Mouse (Mus musculus) MEL (cell line): ENCODE measurements around the gene Dennd4a. TPM values are rescaled to one million over a fixed set of nuclear protein-coding genes. Genes with fewer than 3 reads are reported as not detected.

Experiments
- DNase-seq: peaks from one replicate; pipeline ENCODE4 v3.0.0; 2011; ENCODE audit warnings: low read depth, low spot score
- H3K27ac ChIP-seq: 2 replicates; pipeline ENCODE4 v1.5.1; 2012; ENCODE audit warnings: low read depth, mild to moderate bottlenecking, control low read depth, low read length, moderate library complexity; ENCODE audit not compliant: control insufficient read depth
- H3K27me3 ChIP-seq, 2 experiments: fragments of 150-350 bp in 1 of 2; sonication (generic) in 1 of 2; 2 replicates each; pipeline ENCODE4 v1.6.1; 2012; ENCODE audit warnings: low read length in 2 of 2, mild to moderate bottlenecking in 2 of 2, improper control_type of control experiment in 1 of 2, moderate library complexity in 1 of 2; ENCODE audit not compliant: insufficient read depth in 2 of 2, control insufficient read depth in 1 of 2
- H3K36me3 ChIP-seq, 2 experiments: 2 replicates each; pipeline ENCODE4 v1.6.1; 2012 to 2014; ENCODE audit warnings: low read length in 2 of 2, improper control_type of control experiment in 1 of 2, inconsistent platforms in 1 of 2, mild to moderate bottlenecking in 1 of 2; ENCODE audit not compliant: insufficient read depth in 2 of 2, control insufficient read depth in 1 of 2
- H3K4me1 ChIP-seq, 2 experiments: fragments of 150-350 bp in 1 of 2; sonication (generic) in 1 of 2; 2 replicates each; pipeline ENCODE4 v1.6.1; 2012; ENCODE audit warnings: low read length in 2 of 2, improper control_type of control experiment in 1 of 2, mild to moderate bottlenecking in 1 of 2; ENCODE audit not compliant: insufficient read depth in 2 of 2, control insufficient read depth in 1 of 2
- H3K4me3 ChIP-seq, 2 experiments: fragments of 150-350 bp in 1 of 2; sonication (generic) in 1 of 2; 2 replicates each; pipeline ENCODE4 v1.5.1; 2012; ENCODE audit warnings: low read depth in 2 of 2, low read length in 2 of 2, mild to moderate bottlenecking in 2 of 2, moderate library complexity in 2 of 2, control low read depth in 1 of 2, improper control_type of control experiment in 1 of 2; ENCODE audit not compliant: control insufficient read depth in 1 of 2, insufficient read depth in 1 of 2
- H3K79me2 ChIP-seq: 2 replicates; pipeline ENCODE4 v1.6.1; 2012; ENCODE audit warnings: mild to moderate bottlenecking, low read length, moderate library complexity; ENCODE audit not compliant: control insufficient read depth, poor library complexity, insufficient read depth
- H3K9ac ChIP-seq: 2 replicates; pipeline ENCODE4 v1.6.1; 2012; ENCODE audit warnings: low read depth, mild to moderate bottlenecking, control low read depth, low read length, moderate library complexity; ENCODE audit not compliant: control insufficient read depth, poor library complexity, severe bottlenecking
- H3K9me3 ChIP-seq: fragments of 150-350 bp; sonication (generic); replicated peaks from 2 replicates; pipeline ENCODE4 v1.6.1; 2012; ENCODE audit warnings: mild to moderate bottlenecking, low read length, improper control_type of control experiment, moderate library complexity; ENCODE audit not compliant: insufficient read depth
- CHD1 ChIP-seq: IDR thresholded peaks from 2 replicates; pipeline ENCODE4 v1.6.1; 2012; ENCODE audit warnings: low read depth, mild to moderate bottlenecking, inconsistent platforms, low read length, improper control_type of control experiment
- CHD2 ChIP-seq: IDR thresholded peaks from 2 replicates; pipeline ENCODE4 v1.6.1; 2011; ENCODE audit warnings: low read length, improper control_type of control experiment
- CTCF ChIP-seq, 3 experiments: IDR thresholded peaks in 2 of 3; conservative IDR thresholded peaks in 1 of 3; 2 replicates each; pipeline ENCODE4 v1.5.1; 2011 to 2012; ENCODE audit warnings: low read length in 3 of 3, low read depth in 2 of 3, mild to moderate bottlenecking in 2 of 3, improper control_type of control experiment in 1 of 3, inconsistent platforms in 1 of 3, mixed read lengths in 1 of 3, moderate library complexity in 1 of 3; ENCODE audit not compliant: control insufficient read depth in 1 of 3, insufficient read depth in 1 of 3, poor library complexity in 1 of 3, severe bottlenecking in 1 of 3
- ELF1 ChIP-seq: IDR thresholded peaks from 2 replicates; pipeline ENCODE4 v1.6.1; 2014; ENCODE audit warnings: low read depth, mild to moderate bottlenecking, inconsistent platforms, low read length, improper control_type of control experiment, moderate library complexity
- EP300 ChIP-seq, 2 experiments: IDR thresholded peaks; 2 replicates each; pipeline ENCODE4 v1.6.1; 2011; ENCODE audit warnings: improper control_type of control experiment in 2 of 2, low read length in 2 of 2, low read depth in 1 of 2, mild to moderate bottlenecking in 1 of 2
- ETS1 ChIP-seq: IDR thresholded peaks from 2 replicates; pipeline ENCODE4 v1.6.1; 2012; ENCODE audit warnings: low read depth, mild to moderate bottlenecking, inconsistent platforms, low read length, improper control_type of control experiment, moderate library complexity
- HCFC1 ChIP-seq: IDR thresholded peaks from 2 replicates; pipeline ENCODE4 v1.6.1; 2012; ENCODE audit warnings: low read depth, mild to moderate bottlenecking, inconsistent platforms, low read length, improper control_type of control experiment, moderate library complexity
- KAT2A ChIP-seq: conservative IDR thresholded peaks from 2 replicates; pipeline ENCODE4 v1.6.1; 2012; ENCODE audit warnings: low read depth, low read length, improper control_type of control experiment, inconsistent platforms
- MAFK ChIP-seq: IDR thresholded peaks from 2 replicates; pipeline ENCODE4 v1.6.1; 2011; ENCODE audit warnings: low read depth, mild to moderate bottlenecking, low read length, improper control_type of control experiment, borderline replicate concordance
- MAX ChIP-seq: IDR thresholded peaks from 2 replicates; pipeline ENCODE4 v1.6.1; 2011; ENCODE audit warnings: low read length, improper control_type of control experiment
- MAZ ChIP-seq: IDR thresholded peaks from 2 replicates; pipeline ENCODE4 v1.6.1; 2012; ENCODE audit warnings: low read depth, mild to moderate bottlenecking, inconsistent platforms, low read length, improper control_type of control experiment
- MXI1 ChIP-seq: IDR thresholded peaks from 2 replicates; pipeline ENCODE4 v1.6.1; 2011; ENCODE audit warnings: mild to moderate bottlenecking, low read depth, low read length, improper control_type of control experiment
- NRF1 ChIP-seq: IDR thresholded peaks from 2 replicates; pipeline ENCODE4 v1.6.1; 2014; ENCODE audit warnings: low read depth, mild to moderate bottlenecking, inconsistent platforms, low read length, improper control_type of control experiment, moderate library complexity; ENCODE audit not compliant: poor library complexity, insufficient read depth, severe bottlenecking
- POLR2AphosphoS2 ChIP-seq: IDR thresholded peaks from 2 replicates; pipeline ENCODE4 v1.6.1; 2011; ENCODE audit warnings: low read length, improper control_type of control experiment
- RCOR1 ChIP-seq: IDR thresholded peaks from 2 replicates; pipeline ENCODE4 v1.6.1; 2012; ENCODE audit warnings: low read depth, mild to moderate bottlenecking, inconsistent platforms, low read length, improper control_type of control experiment
- SMC3 ChIP-seq: IDR thresholded peaks from 2 replicates; pipeline ENCODE4 v1.6.1; 2011; ENCODE audit warnings: low read depth, low read length, improper control_type of control experiment
- TBP ChIP-seq: IDR thresholded peaks from 2 replicates; pipeline ENCODE4 v1.8.0; 2011; ENCODE audit warnings: low read depth, low read length, improper control_type of control experiment
- TCF12 ChIP-seq: IDR thresholded peaks from 2 replicates; pipeline ENCODE4 v1.6.1; 2014; ENCODE audit warnings: low read depth, mild to moderate bottlenecking, inconsistent platforms, low read length, improper control_type of control experiment, moderate library complexity
- UBTF ChIP-seq: IDR thresholded peaks from 2 replicates; pipeline ENCODE4 v1.6.1; 2012; ENCODE audit warnings: low read depth, mild to moderate bottlenecking, inconsistent platforms, low read length, improper control_type of control experiment, moderate library complexity, borderline replicate concordance; ENCODE audit not compliant: insufficient read depth
- USF1 ChIP-seq: IDR thresholded peaks from 2 replicates; pipeline ENCODE4 v1.6.1; 2014; ENCODE audit warnings: low read depth, mild to moderate bottlenecking, inconsistent platforms, low read length, improper control_type of control experiment, moderate library complexity
- ZKSCAN1 ChIP-seq: IDR thresholded peaks from 2 replicates; pipeline ENCODE4 v1.6.1; 2012; ENCODE audit warnings: low read depth, mild to moderate bottlenecking, inconsistent platforms, low read length, improper control_type of control experiment, moderate library complexity
- ZMIZ1 ChIP-seq: IDR thresholded peaks from 2 replicates; pipeline ENCODE4 v1.6.1; 2012; ENCODE audit warnings: low read depth, mild to moderate bottlenecking, inconsistent platforms, low read length, improper control_type of control experiment, moderate library complexity
- ZNF384 ChIP-seq: IDR thresholded peaks from 2 replicates; pipeline ENCODE4 v1.6.1; 2012; ENCODE audit warnings: low read depth, mild to moderate bottlenecking, inconsistent platforms, low read length, improper control_type of control experiment
- polyA plus RNA-seq, 2 experiments: library from polyadenylated mRNA; stranded (reverse) in 1 of 2; unstranded in 1 of 2; fragments of >175 nt in 1 of 2; fragments of >200 nt in 1 of 2; gene quantifications; 2 replicates each; pipeline versions ENCODE4 v1.2.1 to v1.2.4; 2012; ENCODE audit warnings: low replicate concordance in 2 of 2, low read depth in 1 of 2; ENCODE audit not compliant: insufficient read length in 2 of 2, insufficient read depth in 1 of 2, missing spikeins in 1 of 2
- total RNA-seq: library from RNA; depleted of rRNA; stranded (reverse); fragments of 300-350 nt; gene quantifications from 2 replicates; pipeline ENCODE4 v1.2.3, GENCODE M21; 2012

The Dennd4a gene
- total and polyA plus RNA-seq, 3 experiments, result 7.7 to 74.8 (median 24.9) TPM

GRCm38 (mm10) chr9:64811538-64812474, 666 bp downstream of the Dennd4a start:
- H3K4me1 ChIP-seq, result peaks cover 18 to 40% of the 10 kb centered on the region in 2 experiments
- H3K9me3 ChIP-seq, result no peaks in the 10 kb centered on the region
- H3K36me3 ChIP-seq, result peaks cover 0 to 42% of the 10 kb centered on the region in 2 experiments; a peak in 2 of 4 replicates
- peak; percentile 59 for DNase-seq
- peaks cover 40% of the 10 kb centered on the region for H3K79me2 ChIP-seq
- H3K9ac ChIP-seq, result peak overlapping the region; percentile 93
- peak overlapping the region; percentile 69 for H3K27ac ChIP-seq
- H3K27me3 ChIP-seq, result no peaks in the 10 kb centered on the region
- H3K4me3 ChIP-seq, result peak overlapping the region; percentile 92 to 93
- no peak for TF ChIP-seq KAT2A
- TF ChIP-seq ZKSCAN1, result no peak
- no peak for TF ChIP-seq UBTF
- TF ChIP-seq CHD2, result no peak
- no peak for TF ChIP-seq ZMIZ1
- no peak for TF ChIP-seq MAFK
- TF ChIP-seq HCFC1, result peak; percentile 26; the same call in 1 of the 2 replicates
- TF ChIP-seq SMC3, result no peak
- TF ChIP-seq CTCF (IDR thresholded peaks at IDR 0.05 in 2 of 3, conservative IDR thresholded peaks at IDR 0.05 in 1 of 3; ENCODE audit: control insufficient read depth in 1 of 3, insufficient read depth in 1 of 3, low read depth in 2 of 3, low read length in 3 of 3, poor library complexity in 1 of 3, severe bottlenecking in 1 of 3), result no peak
- no peak for TF ChIP-seq USF1
- no peak for TF ChIP-seq RCOR1
- 0 out of 2 replicates have a peak, but pooled peaks have one; percentile 13 for TF ChIP-seq ETS1
- TF ChIP-seq MXI1, result no peak; the same call in 1 of the 2 replicates
- TF ChIP-seq EP300 (IDR thresholded peaks at IDR 0.05; ENCODE audit: low read depth in 1 of 2, low read length in 2 of 2), result peak in 1 of 2 experiments; percentile 34; a peak in 1 of 4 replicates
- no peak for TF ChIP-seq ZNF384
- no peak for TF ChIP-seq TBP
- TF ChIP-seq NRF1, result 0 out of 2 replicates have a peak, but pooled peaks have one; percentile 14
- peak; percentile 21; the same call in 1 of the 2 replicates for TF ChIP-seq MAZ
- 0 out of 2 replicates have a peak, but pooled peaks have one; percentile 31 for TF ChIP-seq MAX
- no peak for TF ChIP-seq CHD1
- TF ChIP-seq TCF12, result no peak
- TF ChIP-seq ELF1, result no peak
- TF ChIP-seq POLR2AphosphoS2, result no peak
